Mouse (Mus musculus) cerebellum, adult 2 months (tissue): ENCODE data around the gene Chrnb2.

ENCODE experiments used
- CTCF ChIP-seq: fragments of 200-500 bp; IDR thresholded peaks from 2 replicates; pipeline ENCODE4 v1.5.1; 2011; ENCODE audit warnings: low read depth, mild to moderate bottlenecking, control low read depth, low read length, moderate library complexity, borderline replicate concordance; ENCODE audit not compliant: insufficient read depth
- POLR2A ChIP-seq: fragments of 200-500 bp; IDR thresholded peaks from 2 replicates; pipeline ENCODE4 v1.6.1; 2011; ENCODE audit warnings: low read length, control low read depth, borderline replicate concordance; ENCODE audit not compliant: insufficient read depth

DNA sequence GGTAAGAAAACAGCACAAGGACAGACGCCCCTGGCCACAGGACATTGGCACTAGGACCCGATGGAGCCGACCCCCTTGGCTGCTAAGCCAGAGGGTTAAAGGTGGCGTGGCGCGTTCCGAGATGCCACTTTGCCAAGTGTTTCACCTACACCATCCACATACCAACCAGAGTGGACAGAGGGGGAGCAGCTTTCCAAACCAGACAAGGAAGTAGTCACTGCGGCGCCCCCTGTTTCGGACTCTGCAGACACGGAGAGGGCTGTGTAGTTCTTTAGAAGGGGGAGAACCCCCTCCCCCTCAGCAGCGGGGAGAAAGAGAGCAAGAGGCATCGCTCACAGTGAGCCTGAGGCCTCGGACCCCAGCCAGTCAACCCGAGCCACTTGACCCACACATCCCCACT is 38.4 kb upstream of the Chrnb2 start:
- no peak for TF ChIP-seq CTCF
- no peak for TF ChIP-seq POLR2A
